Mouse (Mus musculus) cerebellum, postnatal 25 days (tissue): ENCODE results near the gene Bank1.
A peak's percentile ranks its signal among the peaks of the same experiment; 100 is the strongest.

Experiments used
- DNase-seq, 2 experiments: peaks; one replicate each; pipeline ENCODE4 v3.0.0; 2021; ENCODE audit warnings: mixed read lengths in 2 of 2

The Bank1 gene

GRCm38 (mm10) chr3:136252820-136253219 lies 73.0 kb downstream of the Bank1 start:
- no peak for DNase-seq

- no peak for DNase-seq
Measured at GRCm38 (mm10) chr3:136251578-136251977, 74.3 kb downstream of the Bank1 start.

- DNase-seq, result no peak
Measured at GRCm38 (mm10) chr3:136247331-136247730, 78.5 kb downstream of the Bank1 start.

- DNase-seq, result no peak
Measured at GRCm38 (mm10) chr3:136244931-136245330, 80.9 kb downstream of the Bank1 start.

DNA sequence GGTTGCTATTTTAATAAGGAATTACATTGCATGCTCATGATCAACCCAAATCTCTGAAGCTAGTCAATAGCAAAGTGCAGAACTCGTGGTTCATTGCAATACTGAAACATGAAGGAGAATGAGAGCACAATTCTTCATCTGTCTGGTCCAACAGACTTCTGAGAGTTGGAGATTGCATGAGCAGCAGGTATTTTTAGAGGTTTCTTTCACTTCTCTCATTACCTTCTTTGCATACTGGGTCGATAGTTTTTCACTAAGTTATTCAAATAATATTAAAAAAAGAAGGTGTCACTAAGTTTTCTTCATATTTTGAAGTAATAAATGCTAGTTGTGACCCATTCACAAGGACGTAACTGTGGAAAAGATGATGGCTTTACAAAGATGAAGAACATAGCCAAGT lies 87.1 kb downstream of the Bank1 start:
- no peak for DNase-seq

- DNase-seq, result no peak
Measured at GRCm38 (mm10) chr3:136233507-136233906, 92.4 kb downstream of the Bank1 start.

DNA sequence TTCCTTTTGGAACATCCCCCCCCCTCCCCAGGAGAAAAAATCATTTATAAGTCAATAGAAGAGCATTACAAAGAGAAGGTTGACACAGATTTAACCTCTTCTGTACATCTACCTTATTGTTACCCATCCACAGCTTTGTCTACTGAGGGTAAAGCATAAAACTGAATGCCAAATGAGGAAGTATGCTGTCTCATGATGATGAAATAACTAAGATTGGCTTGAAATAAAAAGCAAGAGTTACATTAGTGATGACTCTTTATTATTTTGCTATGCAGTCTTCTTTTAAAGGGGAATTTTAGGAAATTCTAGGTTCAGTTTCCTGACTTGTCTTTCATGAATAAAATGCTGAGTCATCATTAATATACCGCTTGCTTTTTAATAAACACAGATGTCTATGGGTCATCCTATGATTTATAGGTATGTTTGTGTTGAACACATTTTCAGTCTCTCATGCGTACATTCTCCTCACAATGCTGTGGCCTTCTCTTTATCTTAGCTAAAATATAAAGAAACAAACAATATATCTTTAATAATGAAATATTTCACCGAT lies 95.2 kb downstream of the Bank1 start:
- no peak for DNase-seq

- no peak for DNase-seq
Measured at GRCm38 (mm10) chr3:136189661-136190228, 136.1 kb downstream of the Bank1 start.

DNA sequence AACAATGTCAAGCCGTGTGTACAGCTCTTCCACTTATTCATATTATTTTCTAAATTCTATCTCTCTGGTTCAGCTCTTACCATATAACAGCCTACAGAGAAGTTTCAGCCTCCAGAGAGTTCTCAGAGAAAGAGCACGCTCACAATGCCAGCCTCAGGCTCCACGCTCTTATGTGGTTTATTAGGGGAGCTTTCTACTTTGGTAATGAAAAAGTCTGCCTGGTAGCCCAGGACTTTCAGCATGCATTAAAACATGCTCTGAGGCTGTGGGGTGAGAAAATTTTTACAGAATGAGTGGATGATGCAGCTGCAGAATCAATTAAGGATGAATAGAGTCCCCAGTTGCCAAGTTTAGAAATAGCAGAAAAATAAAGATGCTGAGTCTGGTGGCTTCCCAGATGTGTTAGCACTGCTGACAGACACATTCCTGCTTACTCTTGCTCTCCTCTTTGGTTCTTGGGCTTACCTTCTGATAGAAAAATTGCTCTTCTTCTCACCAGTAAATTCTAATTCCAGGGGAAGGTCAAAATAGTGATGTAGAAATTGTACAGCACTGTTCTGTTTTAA lies 139.2 kb downstream of the Bank1 start:
- DNase-seq, result no peak

GRCm38 (mm10) chr3:136171631-136172030 lies 154.2 kb downstream of the Bank1 start:
- no peak for DNase-seq

DNA sequence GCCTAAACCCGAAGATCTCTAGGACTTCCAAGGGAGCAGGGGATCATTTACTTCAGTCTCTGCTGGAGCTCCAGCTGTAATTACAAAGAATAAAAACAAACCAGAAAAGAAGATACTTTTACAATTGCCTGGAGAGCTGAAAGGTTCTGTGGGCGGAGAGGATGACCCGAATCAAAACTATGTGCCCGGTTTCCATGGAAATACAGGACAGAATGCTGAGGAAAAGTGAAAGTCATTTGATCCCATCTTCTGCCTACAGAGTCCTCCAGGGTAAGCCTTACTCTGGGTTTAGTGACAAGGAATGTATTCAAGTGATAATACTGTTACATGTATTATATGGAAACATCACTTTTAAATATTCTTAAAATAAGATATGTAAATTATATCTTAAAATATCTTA lies 157.8 kb downstream of the Bank1 start:
- no peak for DNase-seq

DNA sequence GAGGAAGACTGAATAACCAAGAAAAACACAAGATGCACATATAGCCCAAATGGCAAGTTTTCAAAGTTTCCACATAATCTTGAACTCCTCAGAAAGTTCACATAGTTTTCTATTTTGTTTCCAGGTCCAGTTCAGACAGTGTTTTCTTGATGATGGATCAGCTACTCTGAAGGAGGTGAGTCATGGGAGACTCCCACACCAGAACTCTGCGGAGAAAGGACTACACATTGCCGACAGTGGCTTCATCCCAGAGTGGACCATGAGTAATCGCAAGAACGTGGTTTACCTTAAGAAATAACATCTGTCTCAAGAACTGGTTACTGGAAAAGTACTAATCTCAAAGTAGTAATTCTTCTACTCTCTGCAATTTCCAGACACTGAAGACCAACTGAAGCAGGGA lies 159.2 kb downstream of the Bank1 start:
- no peak for DNase-seq

GRCm38 (mm10) chr3:136166033-136166361 lies 159.9 kb downstream of the Bank1 start:
- peak in 1 of 2 experiments; percentile 70 for DNase-seq

DNA sequence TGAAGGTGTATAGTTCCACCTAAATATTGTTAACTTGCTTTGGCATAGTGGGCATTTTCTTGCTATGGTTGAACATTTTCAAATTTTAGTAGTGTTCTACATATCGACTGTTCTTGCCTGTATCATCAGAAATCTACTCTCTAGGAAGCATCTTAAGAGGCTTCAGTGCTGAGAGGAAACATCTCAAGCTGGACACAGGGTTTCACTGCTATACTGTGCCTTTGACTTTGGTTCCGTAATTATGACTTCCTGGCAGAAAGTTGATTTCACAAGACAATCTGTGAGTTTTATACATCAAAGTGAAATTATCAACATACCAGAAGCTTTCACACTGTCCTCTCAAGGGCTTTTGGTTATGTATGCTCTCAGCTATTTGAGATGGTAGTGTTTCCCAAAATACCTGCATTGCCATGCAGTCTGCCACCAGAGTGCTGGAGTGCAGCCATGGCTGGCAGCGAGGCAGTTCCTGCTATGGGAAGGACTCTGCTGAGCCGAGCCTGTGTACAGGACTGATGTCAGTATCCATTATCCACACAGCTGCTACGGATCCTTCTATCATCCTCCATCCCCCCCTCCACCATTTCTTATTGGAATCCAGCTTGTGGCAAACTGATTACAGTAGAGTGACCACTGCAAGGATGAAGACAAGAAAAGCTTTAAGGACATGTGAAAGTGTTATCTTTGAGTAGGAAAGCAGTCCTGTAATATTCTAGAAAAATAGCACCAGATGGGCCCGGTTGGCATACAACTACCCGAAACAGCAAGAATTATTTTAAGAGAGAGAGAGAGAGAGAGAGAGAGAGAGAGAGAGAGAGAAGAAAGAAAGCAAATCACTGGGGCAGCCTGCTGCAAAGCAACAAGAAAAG lies 160.5 kb downstream of the Bank1 start:
- peak; percentile 96 to 97 for DNase-seq

DNA sequence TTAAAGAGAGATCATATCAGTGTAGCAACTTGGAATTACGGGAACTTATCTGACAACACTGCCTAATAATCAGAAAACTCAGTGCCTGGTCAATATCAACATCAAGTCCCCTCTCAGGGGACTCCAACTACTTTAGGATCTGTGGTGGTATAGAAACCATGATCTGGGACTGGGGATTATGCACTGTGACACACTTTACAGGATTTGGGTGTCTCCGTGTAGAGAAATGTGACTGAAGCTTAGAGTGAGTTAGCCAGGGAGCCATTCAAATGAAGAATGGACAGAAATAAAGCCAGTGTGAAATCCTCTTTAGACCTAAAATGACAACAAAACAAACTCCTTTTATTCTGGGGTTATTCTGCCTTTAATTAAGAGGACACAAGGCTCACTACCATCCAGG lies 167.8 kb downstream of the Bank1 start:
- no peak for DNase-seq

DNA sequence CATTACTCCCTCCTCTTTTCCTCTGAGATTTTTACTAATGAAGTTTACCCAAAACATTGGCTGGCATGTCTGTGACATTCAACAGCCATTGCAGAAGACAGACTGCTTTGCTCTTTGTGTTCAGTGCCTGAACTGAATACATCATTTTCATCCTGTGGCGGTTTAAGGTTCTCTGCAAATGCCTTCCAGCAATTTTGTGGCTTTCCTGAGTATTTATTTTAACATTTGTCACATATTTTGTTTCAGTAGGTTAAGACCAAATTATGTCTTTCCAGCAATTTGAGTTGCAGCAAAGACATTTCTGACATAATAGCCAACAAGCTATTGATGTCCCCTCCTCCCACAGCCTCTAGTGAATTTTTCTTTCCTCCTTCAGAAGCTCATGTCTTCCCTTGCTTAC lies 170.3 kb downstream of the Bank1 start:
- no peak for DNase-seq

- no peak for DNase-seq
Measured at GRCm38 (mm10) chr3:136150886-136151285, 175.0 kb downstream of the Bank1 start.

GRCm38 (mm10) chr3:136147166-136147565 lies 178.7 kb downstream of the Bank1 start:
- DNase-seq, result peak in 1 of 2 experiments; percentile 41

- peak; percentile 47 to 55 for DNase-seq
Measured at GRCm38 (mm10) chr3:136132013-136132412, 193.9 kb downstream of the Bank1 start.

DNA sequence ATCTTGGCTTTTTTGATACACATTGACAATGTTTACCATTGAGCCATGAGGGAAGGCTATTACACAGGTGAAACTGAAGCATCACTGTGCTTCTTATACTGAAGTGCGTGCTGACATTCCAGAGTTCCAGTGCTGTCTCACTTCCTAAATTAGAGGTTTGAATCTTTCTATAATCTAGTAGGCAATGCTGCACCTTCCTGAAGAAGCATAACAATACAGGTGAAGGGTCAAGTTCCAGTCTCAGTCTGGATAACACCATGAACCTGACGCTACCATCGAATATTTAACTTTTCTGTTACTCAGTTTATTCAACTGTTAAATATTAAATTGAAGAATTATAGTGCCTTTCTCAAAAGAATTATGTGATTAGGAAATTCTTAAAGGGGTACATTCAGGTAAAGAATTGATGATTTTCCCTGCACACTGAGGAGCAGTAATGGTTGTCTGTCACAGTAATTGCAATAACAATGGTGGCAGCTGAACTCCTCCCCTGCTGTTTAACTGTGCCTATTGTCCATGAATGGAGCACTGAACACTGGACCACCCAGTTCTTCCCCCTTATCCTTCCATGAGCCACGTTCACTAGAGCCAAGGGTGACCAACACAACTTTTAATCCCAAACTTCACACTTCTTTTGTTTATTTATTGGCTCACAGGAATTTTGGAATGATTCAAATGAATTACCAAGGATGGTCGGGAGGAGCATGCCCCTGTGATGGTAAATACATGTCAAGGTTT lies 210.2 kb downstream of the Bank1 start:
- DNase-seq, result no peak

DNA sequence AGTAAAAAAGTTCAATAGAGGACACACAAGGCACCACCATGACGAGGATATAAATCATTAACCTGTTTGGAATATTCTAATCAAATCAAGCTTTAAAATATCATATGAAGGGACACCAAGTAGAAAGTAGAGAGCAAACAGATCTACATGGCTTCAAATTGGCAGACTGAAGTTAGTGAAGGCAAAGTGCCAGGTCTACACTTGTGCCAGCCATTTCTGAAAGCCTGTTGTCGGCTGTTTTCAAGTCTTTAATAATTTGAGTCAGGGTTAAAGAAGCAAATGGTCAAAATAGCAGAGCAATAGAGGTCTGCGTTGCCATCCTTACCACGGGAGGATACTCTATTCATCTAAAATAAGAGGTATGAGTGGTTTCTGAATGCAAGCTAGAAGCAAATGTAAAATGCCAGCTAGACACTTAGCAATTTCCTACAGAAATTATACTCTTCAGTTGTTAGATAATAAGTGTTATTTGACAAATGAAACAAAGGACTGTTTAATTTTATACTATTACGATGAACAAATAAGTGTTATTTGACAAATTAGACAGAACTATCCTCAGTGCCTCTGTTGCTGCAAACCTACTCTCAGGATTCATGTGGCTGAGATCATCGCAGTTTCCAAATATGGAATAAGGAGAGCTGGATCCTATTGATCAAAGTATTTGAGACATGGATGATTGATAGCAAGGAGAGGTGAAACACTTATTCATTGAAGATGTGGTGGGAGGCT lies 216.3 kb downstream of the Bank1 start:
- peak in 1 of 2 experiments; percentile 47 for DNase-seq

DNA sequence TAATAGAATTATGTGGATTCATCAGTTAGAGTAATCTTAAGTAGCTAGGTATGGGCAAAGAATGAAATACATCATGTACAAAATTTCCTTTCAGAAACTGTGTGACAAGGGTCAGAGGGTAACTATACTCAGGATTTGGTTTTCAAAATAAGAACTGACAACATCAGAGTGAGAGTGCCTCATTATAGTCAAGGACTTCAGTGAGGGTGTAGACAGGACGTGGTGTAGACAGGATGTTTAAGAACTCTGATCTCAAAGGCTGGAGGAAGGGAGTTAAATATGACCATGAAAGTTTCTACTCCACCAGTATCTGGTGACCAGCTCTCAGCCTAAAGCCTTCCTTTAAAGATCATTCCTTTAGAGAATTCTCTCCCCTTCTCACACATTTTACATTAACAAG lies 219.4 kb downstream of the Bank1 start:
- no peak for DNase-seq

DNA sequence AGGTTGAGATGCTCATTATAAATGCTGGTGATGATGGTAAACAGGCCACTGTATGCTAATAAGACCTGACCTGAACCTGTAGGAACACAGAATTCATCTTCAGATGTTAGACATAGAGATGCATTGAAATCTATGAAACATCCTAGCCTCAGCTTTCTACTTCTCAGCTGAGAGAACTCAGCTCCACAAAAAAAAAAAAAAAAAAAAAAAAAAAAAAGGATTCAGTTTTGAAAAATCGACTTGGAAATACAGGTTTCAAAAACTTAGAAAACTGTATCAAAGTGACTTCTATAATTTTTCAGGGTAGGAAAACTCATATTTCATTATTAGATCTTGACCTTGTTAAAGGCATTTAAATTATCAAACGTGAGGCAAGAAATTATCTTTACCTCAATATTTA lies 222.5 kb downstream of the Bank1 start:
- no peak for DNase-seq
